In the genomic region with DNA sequence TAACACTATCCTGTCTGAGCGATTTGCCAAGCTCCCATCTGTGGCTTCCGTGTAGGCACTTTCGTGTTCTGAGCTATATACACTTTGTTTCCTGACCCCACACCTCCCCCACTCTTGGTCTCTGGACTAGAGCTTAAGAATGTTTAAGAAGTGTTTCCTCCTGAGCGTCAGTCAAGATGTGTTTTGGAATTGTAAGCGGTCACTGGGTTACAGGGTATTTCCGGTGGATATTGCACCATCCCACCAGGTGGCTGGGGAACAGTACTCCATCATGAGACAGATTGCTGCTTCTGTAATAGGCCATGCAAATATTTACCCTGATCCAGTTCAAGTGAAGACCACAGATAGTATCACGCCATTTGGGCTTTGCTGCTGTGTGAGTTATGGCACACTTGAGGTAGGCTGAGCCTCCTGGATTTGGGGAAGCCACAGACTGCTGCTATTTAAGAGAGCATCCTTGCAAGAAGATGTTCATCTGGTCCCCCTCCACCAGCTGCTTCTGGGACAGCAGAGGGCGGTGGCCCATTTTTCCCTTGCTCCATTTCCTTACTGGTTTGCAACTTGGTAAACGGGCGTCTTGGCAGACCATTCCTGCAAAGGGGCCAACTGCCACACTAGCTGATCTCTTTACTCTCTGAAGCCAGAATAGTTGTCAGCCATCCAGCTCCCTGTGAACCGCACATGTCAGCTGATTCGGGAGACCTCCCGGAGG, we compare ENCODE assay signal across 8 mouse cellular contexts.
DNase-seq lines count a peak whose midpoint lies in the region; ATAC-seq and TF ChIP-seq lines count a peak whose summit lies in the region.

No protein-coding gene starts in this region.

- TF ChIP-seq CTCF in midbrain, postnatal 0 days (IDR thresholded peaks at IDR 0.05): no peak
- no peak for TF ChIP-seq CTCF in embryonic fibroblast, embryonic 13.5 days (IDR thresholded peaks at IDR 0.05; ENCODE audit: borderline replicate concordance, insufficient read depth, low read length)
- 0 out of 2 replicates have a peak, but pooled peaks have one; percentile 5 for TF ChIP-seq CTCF in heart, postnatal 0 days (IDR thresholded peaks at IDR 0.05; ENCODE audit: low read depth)

- H3K4me3 ChIP-seq in midbrain, postnatal 0 days (ENCODE audit: low read depth, low read length): no peak overlapping the region
- H3K4me3 ChIP-seq in midbrain, embryonic 16.5 days (ENCODE audit: low read depth, low read length): no peak overlapping the region
- H3K4me3 ChIP-seq in embryonic fibroblast, embryonic 13.5 days (ENCODE audit: insufficient read depth, low read length): no peak overlapping the region
- no peak overlapping the region for H3K4me3 ChIP-seq in heart, postnatal 0 days (ENCODE audit: low read depth, low read length)
- no peak overlapping the region for H3K4me3 ChIP-seq in limb, embryonic 15.5 days

- H3K9me3 ChIP-seq in midbrain, postnatal 0 days (ENCODE audit: low read length): no peaks in the 10 kb centered on the region
- H3K9me3 ChIP-seq in midbrain, embryonic 16.5 days (replicated peaks; ENCODE audit: control insufficient read depth, low read length, poor library complexity, severe bottlenecking): no peaks in the 10 kb centered on the region
- no peaks in the 10 kb centered on the region for H3K9me3 ChIP-seq in heart, postnatal 0 days (replicated peaks; ENCODE audit: control insufficient read depth, low read length)
- H3K9me3 ChIP-seq in limb, embryonic 15.5 days: no peaks in the 10 kb centered on the region

- 67% methylated on average over 13 of the region's 13 CpGs for WGBS in midbrain, postnatal 0 days
- WGBS in midbrain, embryonic 16.5 days: 74% methylated on average over 13 of the region's 13 CpGs
- WGBS in heart, postnatal 0 days: 40% methylated on average over 13 of the region's 13 CpGs
- 41% methylated on average over 13 of the region's 13 CpGs for WGBS in limb, embryonic 15.5 days

- no peak for ATAC-seq in midbrain, postnatal 0 days (ENCODE audit: low FRiP score)
- no peak for ATAC-seq in midbrain, embryonic 16.5 days
- ATAC-seq in heart, postnatal 0 days (ENCODE audit: insufficient read depth, low read depth): peak; percentile 68
- 0 out of 2 replicates have a peak, but pooled peaks have one; percentile 25 for ATAC-seq in limb, embryonic 15.5 days (ENCODE audit: insufficient number of reproducible peaks, low FRiP score, low TSS enrichment, low read depth)
- no peak for ATAC-seq in megakaryocyte, adult 5-6 weeks (ENCODE audit: poor library complexity, severe bottlenecking)

- peak; percentile 69 for DNase-seq in midbrain, postnatal 0 days (ENCODE audit: low spot score)
- peak; percentile 40 for DNase-seq in heart, postnatal 0 days (ENCODE audit: low spot score)
- DNase-seq in thymus, postnatal 25 days: no peak
- DNase-seq in natural killer cell, adult 2 months (ENCODE audit: low spot score in 2 of 2): no peak

- no peak for TF ChIP-seq POLR2A in embryonic fibroblast, embryonic 13.5 days (IDR thresholded peaks at IDR 0.05; ENCODE audit: low read depth, low read length)

- TF ChIP-seq EP300 in heart, postnatal 0 days (IDR thresholded peaks at IDR 0.05; ENCODE audit: low read depth): no peak

- no peaks in the 10 kb centered on the region for H3K27me3 ChIP-seq in midbrain, postnatal 0 days (ENCODE audit: insufficient read depth, low read length)
- 0 out of 2 replicates have a peak, but pooled peaks cover 2% of the 10 kb centered on the region for H3K27me3 ChIP-seq in midbrain, embryonic 16.5 days (ENCODE audit: control insufficient read depth, insufficient read depth, low read depth, low read length)
- no peaks in the 10 kb centered on the region for H3K27me3 ChIP-seq in heart, postnatal 0 days (ENCODE audit: control insufficient read depth, insufficient read depth, low read length)
- H3K27me3 ChIP-seq in limb, embryonic 15.5 days: no peaks in the 10 kb centered on the region

- no peak overlapping the region for H3K4me2 ChIP-seq in midbrain, postnatal 0 days (ENCODE audit: low read depth, low read length, poor library complexity, severe bottlenecking)
- no peak overlapping the region for H3K4me2 ChIP-seq in midbrain, embryonic 16.5 days (ENCODE audit: low read length)
- H3K4me2 ChIP-seq in heart, postnatal 0 days (ENCODE audit: low read depth, low read length): peak overlapping the region; percentile 7; the same call in 1 of the 2 replicates
- no peak overlapping the region for H3K4me2 ChIP-seq in limb, embryonic 15.5 days

- no peak overlapping the region for H3K9ac ChIP-seq in midbrain, postnatal 0 days (replicated peaks; ENCODE audit: low read length, poor library complexity, severe bottlenecking)
- H3K9ac ChIP-seq in midbrain, embryonic 16.5 days (ENCODE audit: low read depth, low read length): no peak overlapping the region
- no peak overlapping the region for H3K9ac ChIP-seq in heart, postnatal 0 days (replicated peaks; ENCODE audit: low read depth, low read length)
- H3K9ac ChIP-seq in limb, embryonic 15.5 days: no peak overlapping the region

- peaks cover 9% of the 10 kb centered on the region for H3K4me1 ChIP-seq in midbrain, postnatal 0 days (ENCODE audit: insufficient read depth, low read length)
- H3K4me1 ChIP-seq in midbrain, embryonic 16.5 days (ENCODE audit: control insufficient read depth, insufficient read depth, low read length): peaks cover 7% of the 10 kb centered on the region; the same call in 1 of the 2 replicates
- H3K4me1 ChIP-seq in embryonic fibroblast, embryonic 13.5 days (ENCODE audit: control insufficient read depth, insufficient read depth, low read length): peaks cover 4% of the 10 kb centered on the region; the same call in 1 of the 2 replicates
- peaks cover 28% of the 10 kb centered on the region for H3K4me1 ChIP-seq in heart, postnatal 0 days (ENCODE audit: control insufficient read depth, insufficient read depth)
- peaks cover 16% of the 10 kb centered on the region for H3K4me1 ChIP-seq in limb, embryonic 15.5 days

- no peak overlapping the region for H3K27ac ChIP-seq in midbrain, postnatal 0 days (ENCODE audit: low read depth, low read length)
- H3K27ac ChIP-seq in midbrain, embryonic 16.5 days (ENCODE audit: low read length): no peak overlapping the region
- peak overlapping the region; percentile 13 for H3K27ac ChIP-seq in embryonic fibroblast, embryonic 13.5 days (ENCODE audit: insufficient read depth, low read length)
- H3K27ac ChIP-seq in heart, postnatal 0 days (ENCODE audit: low read depth): peak overlapping the region; percentile 44
- H3K27ac ChIP-seq in limb, embryonic 15.5 days: peak overlapping the region; percentile 50; the same call in 1 of the 2 replicates

- no peaks in the 10 kb centered on the region for H3K36me3 ChIP-seq in midbrain, postnatal 0 days (ENCODE audit: insufficient read depth, low read length)
- no peaks in the 10 kb centered on the region for H3K36me3 ChIP-seq in midbrain, embryonic 16.5 days (ENCODE audit: control insufficient read depth, insufficient read depth, low read length)
- no peaks in the 10 kb centered on the region for H3K36me3 ChIP-seq in heart, postnatal 0 days (replicated peaks; ENCODE audit: control insufficient read depth, insufficient read depth, low read length)
- H3K36me3 ChIP-seq in limb, embryonic 15.5 days: no peaks in the 10 kb centered on the region

Comparison
In these comparisons a context has a peak if more than half of its experiments do, and no peak if none do; other contexts are left out.
1. ATAC-seq: peak in heart, postnatal 0 days (single experiment) and limb, embryonic 15.5 days (single experiment); none in midbrain, postnatal 0 days (single experiment), midbrain, embryonic 16.5 days (single experiment) and megakaryocyte, adult 5-6 weeks (single experiment).
2. DNase-seq: peak in midbrain, postnatal 0 days (single experiment) and heart, postnatal 0 days (single experiment); none in thymus, postnatal 25 days (single experiment) and natural killer cell, adult 2 months (0 of 2).
3. H3K27ac ChIP-seq: peak in embryonic fibroblast, embryonic 13.5 days (single experiment), heart, postnatal 0 days (single experiment) and limb, embryonic 15.5 days (single experiment); none in midbrain, postnatal 0 days (single experiment) and midbrain, embryonic 16.5 days (single experiment).